Mouse (Mus musculus) small intestine, adult 2 months (tissue): ENCODE measurements around the gene Trpm3. TPM values are rescaled to one million over a fixed set of nuclear protein-coding genes. Genes with fewer than 3 reads are reported as not detected.

Source experiments
- H3K27ac ChIP-seq: fragments of 200-500 bp; 2 replicates; pipeline ENCODE4 v1.5.1; 2012; ENCODE audit warnings: low read depth, low read length, control low read depth, inconsistent platforms; ENCODE audit not compliant: insufficient read depth
- H3K27me3 ChIP-seq: fragments of 200-500 bp; 2 replicates; pipeline ENCODE4 v1.6.1; 2012; ENCODE audit warnings: mild to moderate bottlenecking, moderate library complexity, low read length, inconsistent platforms; ENCODE audit not compliant: control insufficient read depth, insufficient read depth
- H3K36me3 ChIP-seq: fragments of 200-500 bp; 2 replicates; pipeline ENCODE4 v1.6.1; 2012; ENCODE audit warnings: mild to moderate bottlenecking, low read length, control low read depth, inconsistent platforms; ENCODE audit not compliant: control insufficient read depth, insufficient read depth
- H3K4me1 ChIP-seq: fragments of 200-500 bp; 2 replicates; pipeline ENCODE4 v1.6.1; 2012; ENCODE audit warnings: low read length, inconsistent platforms, mixed read lengths; ENCODE audit not compliant: control insufficient read depth, insufficient read depth, insufficient read length
- H3K4me3 ChIP-seq: fragments of 200-500 bp; 2 replicates; pipeline ENCODE4 v1.5.1; 2012; ENCODE audit warnings: low read depth, mild to moderate bottlenecking, control low read depth, inconsistent platforms, low read length, moderate library complexity
- CTCF ChIP-seq: fragments of 200-500 bp; IDR thresholded peaks from 2 replicates; pipeline ENCODE4 v1.5.1; 2012; ENCODE audit warnings: low read depth, mild to moderate bottlenecking, control low read depth, inconsistent platforms, low read length, moderate library complexity, mixed read lengths; ENCODE audit not compliant: insufficient replicate concordance, insufficient read length; ENCODE audit errors: extremely low read depth
- POLR2A ChIP-seq: fragments of 200-500 bp; IDR thresholded peaks from 2 replicates; pipeline ENCODE4 v1.6.1; 2012; ENCODE audit warnings: low read depth, mild to moderate bottlenecking, control low read depth, inconsistent platforms, low read length, moderate library complexity
- WGBS: fragments of 180-500 bp; shearing (Covaris S2); methylation state at CpG from one replicate; pipeline ENCODE4 v1.1.7; 2018; 5-methylcytosine and 5-hydroxymethylcytosine counted together
- polyA plus RNA-seq: library from polyadenylated mRNA; depleted of rRNA; stranded (reverse); fragments of >200 nt; gene quantifications from 2 replicates; pipeline ENCODE4 v1.2.3, GENCODE M21; 2012

Gene Trpm3
- polyA plus RNA-seq, 1 experiment, result 0.09 TPM

DNA sequence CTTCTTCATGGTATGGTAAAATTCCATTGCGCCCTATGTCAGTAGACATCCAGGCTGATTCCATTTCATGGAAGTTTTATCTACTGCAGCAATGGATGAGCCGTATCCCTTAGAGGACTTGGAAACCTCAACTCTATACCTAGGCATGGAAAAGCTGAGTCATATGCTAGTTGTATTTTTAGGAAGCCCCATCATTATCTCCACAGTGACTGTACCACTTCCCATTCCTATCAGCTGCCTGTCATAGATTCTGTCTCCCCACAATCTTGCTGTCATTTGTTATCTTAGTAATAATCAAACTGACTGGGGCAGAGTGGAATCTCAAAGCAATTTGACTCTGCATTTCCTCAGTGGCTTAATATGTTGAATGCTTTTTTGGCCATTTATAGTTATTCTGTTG, 169.2 kb downstream of the Trpm3 start:
- TF ChIP-seq CTCF, result no peak
- TF ChIP-seq POLR2A, result no peak
- WGBS, result 82% methylated on average over 2 of the region's 2 CpGs
- no peak overlapping the region for H3K4me3 ChIP-seq

DNA sequence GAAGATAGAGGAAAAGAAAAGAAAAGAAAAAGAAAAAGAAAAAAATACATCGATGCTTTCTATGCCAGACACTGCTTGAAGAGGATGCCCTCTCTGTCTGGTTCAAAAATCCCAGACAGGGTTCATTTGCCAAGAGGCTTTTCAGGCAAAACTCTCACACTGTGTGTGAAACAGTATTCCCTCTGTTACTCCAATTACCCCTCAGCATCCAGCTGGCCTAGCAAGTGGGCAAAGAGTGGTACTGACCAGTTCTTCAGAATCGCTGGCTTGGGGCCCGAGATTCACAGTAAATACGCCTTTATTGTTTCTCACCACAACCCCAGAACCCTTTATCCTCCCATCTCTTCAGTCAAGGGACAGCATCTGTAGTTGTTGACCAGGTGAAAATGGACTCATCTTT, 178.5 kb downstream of the Trpm3 start:
- TF ChIP-seq CTCF, result no peak
- no peak for TF ChIP-seq POLR2A
- Histone ChIP-seq H3K36me3 (no peaks in the 10 kb centered on the region), H3K4me3 (no peak overlapping the region), H3K27me3 (no peaks in the 10 kb centered on the region), H3K27ac (no peak overlapping the region), H3K4me1 (no peaks in the 10 kb centered on the region)
- WGBS, result 83% methylated on average over 4 of the region's 4 CpGs

More for the DNA sequence above, 169.2 kb downstream of the Trpm3 start:
- no peaks in the 10 kb centered on the region for H3K4me1 ChIP-seq
- no peaks in the 10 kb centered on the region for H3K27me3 ChIP-seq
- no peaks in the 10 kb centered on the region for H3K36me3 ChIP-seq
- H3K27ac ChIP-seq, result no peak overlapping the region

DNA sequence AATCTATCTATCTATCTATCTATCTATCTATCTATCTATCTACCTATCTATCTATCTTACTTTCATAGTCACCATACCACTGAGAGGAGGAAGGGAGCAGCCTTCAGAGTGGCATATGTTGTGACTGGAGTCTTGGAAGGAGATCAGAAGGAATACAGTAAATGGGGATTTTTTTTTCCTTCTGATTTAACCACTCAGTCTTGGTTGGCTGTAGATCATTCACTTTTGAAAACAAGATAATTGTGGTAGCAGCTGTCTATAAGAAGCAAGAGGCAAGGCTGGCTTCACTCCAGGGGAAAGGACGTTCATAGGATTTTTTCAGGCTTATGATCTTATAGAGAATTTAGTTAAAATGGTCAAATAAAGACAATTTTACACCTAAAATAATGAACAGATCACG, 188.0 kb downstream of the Trpm3 start:
- no peaks in the 10 kb centered on the region for H3K4me1 ChIP-seq
- H3K36me3 ChIP-seq, result no peaks in the 10 kb centered on the region
- H3K27me3 ChIP-seq, result no peaks in the 10 kb centered on the region
- TF ChIP-seq CTCF (no peak), POLR2A (no peak)
- H3K27ac ChIP-seq, result no peak overlapping the region
- WGBS, result 53% methylated on average over 2 of the region's 2 CpGs
- no peak overlapping the region for H3K4me3 ChIP-seq

DNA sequence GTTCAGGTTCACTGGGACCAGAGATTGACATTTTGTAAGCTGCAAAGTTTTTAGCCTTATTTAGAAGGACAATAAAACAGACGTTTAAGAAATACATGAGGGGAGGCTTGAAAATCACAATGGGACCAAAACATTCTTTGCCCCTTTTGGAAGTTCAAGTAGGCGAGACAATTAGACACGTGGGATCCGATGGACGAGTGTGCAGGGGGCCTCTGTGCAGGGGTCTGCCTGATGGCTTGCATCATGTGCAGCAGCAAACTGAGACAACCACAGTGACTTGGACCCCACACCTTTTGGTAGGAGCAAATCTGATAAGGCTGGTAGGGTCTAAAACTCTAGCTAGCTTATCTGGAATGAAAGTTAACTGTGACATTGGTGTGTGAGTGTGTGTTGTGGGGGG, 188.4 kb downstream of the Trpm3 start:
- no peak overlapping the region for H3K4me3 ChIP-seq
- 65% methylated on average over 5 of the region's 5 CpGs for WGBS
- no peak overlapping the region for H3K27ac ChIP-seq
- no peaks in the 10 kb centered on the region for H3K4me1 ChIP-seq
- TF ChIP-seq POLR2A (no peak), CTCF (no peak)
- no peaks in the 10 kb centered on the region for H3K36me3 ChIP-seq
- no peaks in the 10 kb centered on the region for H3K27me3 ChIP-seq

DNA sequence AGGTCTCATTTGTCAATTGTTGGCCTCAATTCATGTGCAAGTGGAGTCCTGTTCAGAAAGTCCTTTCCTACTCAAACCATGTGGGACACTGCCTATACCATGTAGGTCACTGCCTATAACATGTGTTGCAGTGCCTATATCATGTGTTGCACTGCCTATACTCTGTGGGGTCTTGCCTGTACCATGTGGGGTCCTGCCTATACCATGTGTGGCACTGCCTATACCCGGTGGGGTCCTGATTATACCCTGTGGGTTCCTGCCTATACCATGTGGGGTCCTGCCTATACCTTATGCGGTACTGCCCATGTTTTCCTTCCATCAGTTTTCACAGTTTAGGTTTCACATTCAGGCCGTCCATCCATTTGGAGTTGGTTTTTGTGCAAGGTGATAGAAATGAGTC, 197.4 kb downstream of the Trpm3 start:
- 88% methylated on average over 3 of the region's 3 CpGs for WGBS
- no peaks in the 10 kb centered on the region for H3K27me3 ChIP-seq
- no peaks in the 10 kb centered on the region for H3K36me3 ChIP-seq
- H3K27ac ChIP-seq, result no peak overlapping the region
- no peak for TF ChIP-seq CTCF
- TF ChIP-seq POLR2A, result no peak
- no peak overlapping the region for H3K4me3 ChIP-seq
- H3K4me1 ChIP-seq, result no peaks in the 10 kb centered on the region

DNA sequence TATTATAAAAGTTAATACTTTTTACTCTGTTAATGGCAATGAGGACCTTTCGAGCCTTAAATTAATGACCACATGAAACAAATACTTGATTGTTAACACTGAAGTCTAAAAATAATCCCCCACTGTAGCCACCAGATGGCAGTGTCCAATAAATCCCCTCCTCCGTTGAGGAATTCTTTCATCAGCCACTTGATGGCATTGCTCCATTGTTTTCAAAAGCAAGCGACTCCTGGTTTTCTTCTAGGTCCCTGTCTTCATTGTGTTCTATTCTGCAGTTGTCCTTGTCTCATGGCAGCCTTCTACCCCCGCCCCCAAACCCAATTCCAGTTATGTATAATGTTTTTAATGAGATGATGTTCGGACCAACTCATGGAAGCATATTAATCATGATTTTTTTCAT, 198.6 kb downstream of the Trpm3 start:
- no peaks in the 10 kb centered on the region for H3K36me3 ChIP-seq
- no peak overlapping the region for H3K4me3 ChIP-seq
- H3K27me3 ChIP-seq, result no peaks in the 10 kb centered on the region
- TF ChIP-seq POLR2A, result no peak
- 13% methylated on average over 5 of the region's 5 CpGs for WGBS
- H3K27ac ChIP-seq, result no peak overlapping the region
- no peaks in the 10 kb centered on the region for H3K4me1 ChIP-seq

DNA sequence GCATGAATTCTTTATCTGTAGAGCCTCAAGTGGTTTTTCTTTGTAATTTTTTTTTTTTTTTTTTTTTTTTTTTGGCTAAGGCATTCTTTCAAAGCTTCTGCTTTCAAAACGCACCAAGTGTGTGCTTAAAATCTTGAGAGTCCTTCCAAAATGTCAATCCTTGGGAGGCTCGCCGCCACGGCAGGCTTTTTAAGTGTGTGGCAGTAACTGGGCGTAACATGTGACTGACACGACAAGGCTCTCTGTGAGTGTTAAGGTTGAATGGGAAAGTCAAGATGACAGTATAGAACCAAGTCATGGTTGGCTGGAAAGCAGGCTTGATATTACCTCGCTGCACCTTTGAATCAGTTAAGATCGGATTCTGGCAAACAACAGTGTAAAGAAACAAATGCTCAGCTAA, 200.1 kb downstream of the Trpm3 start:
- WGBS, result 84% methylated on average over 8 of the region's 8 CpGs
- Histone ChIP-seq H3K4me3 (no peak overlapping the region), H3K27me3 (no peaks in the 10 kb centered on the region), H3K27ac (no peak overlapping the region), H3K4me1 (no peaks in the 10 kb centered on the region), H3K36me3 (no peaks in the 10 kb centered on the region)
- no peak for TF ChIP-seq POLR2A
- no peak for TF ChIP-seq CTCF

DNA sequence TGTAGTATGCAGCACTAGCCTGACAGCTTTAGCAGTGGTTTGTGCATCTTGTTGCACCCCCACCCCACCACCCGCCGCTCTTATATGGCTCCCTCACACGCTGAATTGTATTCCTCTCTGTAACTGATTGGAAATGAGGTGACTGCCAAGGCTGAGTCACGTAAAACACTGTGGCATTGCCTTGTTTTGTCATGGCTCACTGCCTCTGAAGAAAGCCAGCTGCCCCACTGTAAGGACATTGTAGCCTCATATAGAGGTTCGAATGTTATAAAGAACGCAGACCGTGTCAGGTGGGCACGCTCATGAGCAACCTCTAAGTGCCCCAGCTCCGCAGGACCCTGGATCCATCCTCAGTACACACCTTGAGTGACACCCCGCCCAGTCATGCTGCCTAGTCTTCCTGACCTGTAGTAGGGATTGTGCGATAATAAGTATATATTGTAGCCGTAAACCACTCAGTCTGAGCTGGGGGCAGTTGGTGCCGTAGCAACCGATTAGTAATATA, 215.2 kb downstream of the Trpm3 start:
- WGBS, result 80% methylated on average over 14 of the region's 14 CpGs
- no peak overlapping the region for H3K4me3 ChIP-seq
- H3K27ac ChIP-seq, result no peak overlapping the region
- no peaks in the 10 kb centered on the region for H3K27me3 ChIP-seq
- no peaks in the 10 kb centered on the region for H3K36me3 ChIP-seq
- TF ChIP-seq POLR2A, result no peak
- TF ChIP-seq CTCF, result no peak
- H3K4me1 ChIP-seq, result no peaks in the 10 kb centered on the region
